Mouse (Mus musculus) embryonic facial prominence, embryonic 14.5 days (tissue): ENCODE results near the gene 4931440F15Rik. TPM values are rescaled to one million over a fixed set of nuclear protein-coding genes. Genes with fewer than 3 reads are reported as not detected.
A peak's percentile ranks its signal among the peaks of the same experiment; 100 is the strongest.

Source experiments
- ATAC-seq: fragments of 200-750 bp; cut with Nextera tagmentation; 2 replicates; pipeline ENCODE4 v1.8.0; 2017; ENCODE audit warnings: low read depth, moderate number of reproducible peaks, moderate TSS enrichment
- DNase-seq: peaks from one replicate; pipeline ENCODE4 v3.0.0-alpha.2; 2015; ENCODE audit warnings: low spot score
- H3K27ac ChIP-seq: fragments of 300-500 bp; sonication (generic); replicated peaks from 2 replicates; pipeline ENCODE4 v1.5.1; 2014; ENCODE audit warnings: low read depth, mild to moderate bottlenecking, low read length, moderate library complexity
- H3K27me3 ChIP-seq: fragments of 300-500 bp; sonication (generic); replicated peaks from 2 replicates; pipeline ENCODE4 v1.6.1; 2014; ENCODE audit warnings: low read length; ENCODE audit not compliant: control insufficient read depth, insufficient read depth
- H3K36me3 ChIP-seq: fragments of 300-500 bp; sonication (generic); 2 replicates; pipeline ENCODE4 v1.6.1; 2014; ENCODE audit warnings: low read length, mixed read lengths; ENCODE audit not compliant: control insufficient read depth, insufficient read depth
- H3K4me1 ChIP-seq: fragments of 300-500 bp; sonication (generic); 2 replicates; pipeline ENCODE4 v1.6.1; 2014; ENCODE audit warnings: antibody characterized with exemption, low read length; ENCODE audit not compliant: control insufficient read depth, insufficient read depth
- H3K4me2 ChIP-seq: fragments of 300-500 bp; sonication (generic); 2 replicates; pipeline ENCODE4 v1.6.1; 2014; ENCODE audit warnings: low read depth, mild to moderate bottlenecking, low read length, moderate library complexity, mixed read lengths
- H3K4me3 ChIP-seq: fragments of 300-500 bp; sonication (generic); 2 replicates; pipeline ENCODE4 v1.5.1; 2014; ENCODE audit warnings: low read depth, mild to moderate bottlenecking, low read length
- H3K9ac ChIP-seq: fragments of 300-500 bp; sonication (generic); 2 replicates; pipeline ENCODE4 v1.6.1; 2014; ENCODE audit warnings: low read depth, mild to moderate bottlenecking, low read length, moderate library complexity, mixed read lengths
- H3K9me3 ChIP-seq: fragments of 300-500 bp; sonication (generic); 2 replicates; pipeline ENCODE4 v1.6.1; 2016; ENCODE audit warnings: low read length; ENCODE audit not compliant: control insufficient read depth
- WGBS: fragments of 180-500 bp; shearing (Covaris S2); extraction: QIAGEN DNeasy Blood & Tissue Kit; methylation state at CpG from one replicate; pipeline ENCODE4 v1.1.7; 2014; 5-methylcytosine and 5-hydroxymethylcytosine counted together
- polyA plus RNA-seq: library from polyadenylated mRNA; unstranded; fragments of >200 nt; fragmentation: Nextera tagmentation; extraction: Ambion mirVana; gene quantifications from 2 replicates; pipeline ENCODE4 v1.2.1, GENCODE M21; 2014

Gene 4931440F15Rik
- polyA plus RNA-seq, 1 experiment from 2014 or later = 0.39 TPM

- Histone ChIP-seq H3K4me2 (no peak overlapping the region), H3K4me1 (no peaks in the 10 kb centered on the region), H3K27ac (peak overlapping the region; percentile 13; the same call in 1 of the 2 replicates), H3K4me3 (no peak overlapping the region), H3K9ac (no peak overlapping the region), H3K36me3 (no peaks in the 10 kb centered on the region), H3K27me3 (no peaks in the 10 kb centered on the region), H3K9me3 (no peaks in the 10 kb centered on the region)
- peak; percentile 86 for DNase-seq
- peak; percentile 87 for ATAC-seq
- WGBS = 31% methylated on average over 2 of the region's 2 CpGs
Measured at GRCm38 (mm10) chr11:29774296-29774695, 51.2 kb downstream of the 4931440F15Rik start.

Other genes with a start within 250 kb of the 4931440F15Rik start
- gene Rtn4, start 132.7 kb downstream of the 4931440F15Rik start, polyA plus RNA-seq = 86.2 and 93.2 TPM in 2 replicates
- gene Eml6, start 200.4 kb upstream of the 4931440F15Rik start, polyA plus RNA-seq = 1.6 and 1.8 TPM in 2 replicates